Mouse (Mus musculus) limb, embryonic 13.5 days (tissue): Measurements from ENCODE around the gene Inpp5f. TPM values are rescaled to one million over a fixed set of nuclear protein-coding genes. Genes with fewer than 3 reads are reported as not detected.

ENCODE experiments used
- ATAC-seq: fragments of 200-750 bp; cut with Nextera tagmentation; 2 replicates; pipeline ENCODE4 v1.8.0; 2017; ENCODE audit warnings: low read depth, moderate number of reproducible peaks, moderate TSS enrichment; ENCODE audit not compliant: low FRiP score
- H3K27ac ChIP-seq: fragments of 300-500 bp; sonication (generic); 2 replicates; pipeline ENCODE4 v1.5.1; 2015; ENCODE audit warnings: inconsistent platforms, mild to moderate bottlenecking, moderate library complexity
- H3K27me3 ChIP-seq: fragments of 300-500 bp; sonication (generic); 2 replicates; pipeline ENCODE4 v1.6.1; 2015; ENCODE audit warnings: mild to moderate bottlenecking, inconsistent platforms
- H3K36me3 ChIP-seq: fragments of 300-500 bp; sonication (generic); 2 replicates; pipeline ENCODE4 v1.6.1; 2015; ENCODE audit warnings: inconsistent platforms, mild to moderate bottlenecking, moderate library complexity
- H3K4me1 ChIP-seq: fragments of 300-500 bp; sonication (generic); 2 replicates; pipeline ENCODE4 v1.6.1; 2015; ENCODE audit warnings: inconsistent platforms
- H3K4me2 ChIP-seq: fragments of 300-500 bp; sonication (generic); replicated peaks from 2 replicates; pipeline ENCODE4 v1.6.1; 2015; ENCODE audit warnings: inconsistent platforms, mild to moderate bottlenecking, moderate library complexity
- H3K4me3 ChIP-seq: fragments of 300-500 bp; sonication (generic); 2 replicates; pipeline ENCODE4 v1.5.1; 2015; ENCODE audit warnings: moderate library complexity, mild to moderate bottlenecking, inconsistent platforms
- H3K9ac ChIP-seq: fragments of 300-500 bp; sonication (generic); 2 replicates; pipeline ENCODE4 v1.6.1; 2015; ENCODE audit warnings: mild to moderate bottlenecking, inconsistent platforms
- H3K9me3 ChIP-seq: fragments of 300-500 bp; sonication (generic); 2 replicates; pipeline ENCODE4 v1.6.1; 2016; ENCODE audit warnings: inconsistent platforms
- WGBS: fragments of 180-500 bp; shearing (Covaris S2); methylation state at CpG from one replicate; pipeline ENCODE4 v1.1.7; 2015; 5-methylcytosine and 5-hydroxymethylcytosine counted together
- polyA plus RNA-seq: library from polyadenylated mRNA; unstranded; fragments of >200 nt; fragmentation: Nextera tagmentation; extraction: Ambion mirVana; gene quantifications from 2 replicates; pipeline ENCODE4 v1.2.1, GENCODE M21; 2015

The Inpp5f gene
- polyA plus RNA-seq, 1 experiment from 2014 or later, result 19.9 TPM

- H3K27me3 ChIP-seq, result no peaks in the 10 kb centered on the region
- H3K36me3 ChIP-seq, result peaks cover 29% of the 10 kb centered on the region
- no peak for ATAC-seq
These were observed 114.1 kb downstream of the Inpp5f start for GRCm38 (mm10) chr7:128725189-128725588.

GRCm38 (mm10) chr7:128726999-128727398 lies 115.9 kb downstream of the Inpp5f start:
- Histone ChIP-seq H3K4me1 (0 out of 2 replicates have a peak, but pooled peaks cover 11% of the 10 kb centered on the region), H3K27ac (no peak overlapping the region), H3K9ac (no peak overlapping the region), H3K4me2 (no peak overlapping the region), H3K4me3 (no peak overlapping the region), H3K36me3 (peaks cover 19% of the 10 kb centered on the region), H3K27me3 (no peaks in the 10 kb centered on the region), H3K9me3 (no peaks in the 10 kb centered on the region)
- ATAC-seq, result no peak
- 72% methylated on average over 10 of the region's 10 CpGs for WGBS

More at GRCm38 (mm10) chr7:128725189-128725588, 114.1 kb downstream of the Inpp5f start:
- H3K27ac ChIP-seq, result no peak overlapping the region
- 80% methylated on average over 9 of the region's 9 CpGs for WGBS
- H3K4me1 ChIP-seq, result 0 out of 2 replicates have a peak, but pooled peaks cover 11% of the 10 kb centered on the region
- no peak overlapping the region for H3K4me2 ChIP-seq
- no peak overlapping the region for H3K9ac ChIP-seq
- no peaks in the 10 kb centered on the region for H3K9me3 ChIP-seq
- H3K4me3 ChIP-seq, result no peak overlapping the region

GRCm38 (mm10) chr7:128727701-128728100 lies 116.6 kb downstream of the Inpp5f start:
- no peaks in the 10 kb centered on the region for H3K27me3 ChIP-seq
- H3K27ac ChIP-seq, result no peak overlapping the region
- 65% methylated on average over 5 of the region's 5 CpGs for WGBS
- H3K4me2 ChIP-seq, result no peak overlapping the region
- H3K9me3 ChIP-seq, result no peaks in the 10 kb centered on the region
- peaks cover 12% of the 10 kb centered on the region for H3K36me3 ChIP-seq
- no peak for ATAC-seq
- H3K9ac ChIP-seq, result no peak overlapping the region
- H3K4me3 ChIP-seq, result no peak overlapping the region
- 0 out of 2 replicates have a peak, but pooled peaks cover 11% of the 10 kb centered on the region for H3K4me1 ChIP-seq

- no peak overlapping the region for H3K27ac ChIP-seq
- H3K9me3 ChIP-seq, result no peaks in the 10 kb centered on the region
- no peak for ATAC-seq
- H3K4me1 ChIP-seq, result 0 out of 2 replicates have a peak, but pooled peaks cover 11% of the 10 kb centered on the region
- no peaks in the 10 kb centered on the region for H3K27me3 ChIP-seq
- H3K36me3 ChIP-seq, result 0 out of 2 replicates have a peak, but pooled peaks cover 4% of the 10 kb centered on the region
- no peak overlapping the region for H3K4me2 ChIP-seq
- H3K4me3 ChIP-seq, result no peak overlapping the region
- 83% methylated on average over 10 of the region's 10 CpGs for WGBS
- no peak overlapping the region for H3K9ac ChIP-seq
These were observed 117.6 kb downstream of the Inpp5f start for GRCm38 (mm10) chr7:128728738-128729137.

- Histone ChIP-seq H3K9ac (no peak overlapping the region), H3K9me3 (no peaks in the 10 kb centered on the region), H3K27ac (no peak overlapping the region), H3K27me3 (no peaks in the 10 kb centered on the region), H3K4me3 (no peak overlapping the region), H3K36me3 (peaks cover 4% of the 10 kb centered on the region; the same call in 1 of the 2 replicates), H3K4me2 (no peak overlapping the region), H3K4me1 (0 out of 2 replicates have a peak, but pooled peaks cover 5% of the 10 kb centered on the region)
- no peak for ATAC-seq
- WGBS, result 78% methylated on average over 2 of the region's 2 CpGs
These were observed 120.5 kb downstream of the Inpp5f start for GRCm38 (mm10) chr7:128731585-128731984.

- ATAC-seq, result no peak
- Histone ChIP-seq H3K9me3 (no peaks in the 10 kb centered on the region), H3K4me1 (peaks cover 15% of the 10 kb centered on the region), H3K27ac (no peak overlapping the region), H3K4me3 (peak overlapping the region; percentile 99), H3K9ac (0 out of 2 replicates have a peak overlapping the region, but pooled peaks have one; percentile 36), H3K36me3 (peaks cover 4% of the 10 kb centered on the region; the same call in 1 of the 2 replicates), H3K27me3 (0 out of 2 replicates have a peak, but pooled peaks cover 5% of the 10 kb centered on the region), H3K4me2 (peak overlapping the region; percentile 88)
- 77% methylated on average over 5 of the region's 5 CpGs for WGBS
These were observed 126.9 kb downstream of the Inpp5f start for GRCm38 (mm10) chr7:128738041-128738440.

- H3K4me3 ChIP-seq, result peak overlapping the region; percentile 99
- peak overlapping the region; percentile 88 for H3K4me2 ChIP-seq
- ATAC-seq, result no peak
- H3K27ac ChIP-seq, result no peak overlapping the region
- peaks cover 4% of the 10 kb centered on the region; the same call in 1 of the 2 replicates for H3K36me3 ChIP-seq
- no peaks in the 10 kb centered on the region for H3K9me3 ChIP-seq
- peak overlapping the region; percentile 99 for H3K9ac ChIP-seq
- peaks cover 16% of the 10 kb centered on the region for H3K4me1 ChIP-seq
- H3K27me3 ChIP-seq, result 0 out of 2 replicates have a peak, but pooled peaks cover 8% of the 10 kb centered on the region
- under 1% methylated on average over 15 of the region's 15 CpGs for WGBS
These were observed 128.0 kb downstream of the Inpp5f start for GRCm38 (mm10) chr7:128739116-128739461.

- H3K4me2 ChIP-seq, result peak overlapping the region; percentile 88
- ATAC-seq, result peak; percentile 17; the same call in 1 of the 2 replicates
- peak overlapping the region; percentile 89 for H3K27ac ChIP-seq
- H3K4me3 ChIP-seq, result peak overlapping the region; percentile 99
- WGBS, result under 1% methylated on average over 56 of the region's 80 CpGs
- H3K27me3 ChIP-seq, result 0 out of 2 replicates have a peak, but pooled peaks cover 8% of the 10 kb centered on the region
- peak overlapping the region; percentile 99 for H3K9ac ChIP-seq
- H3K36me3 ChIP-seq, result peaks cover under 1% of the 10 kb centered on the region; the same call in 1 of the 2 replicates
- H3K9me3 ChIP-seq, result no peaks in the 10 kb centered on the region
- H3K4me1 ChIP-seq, result peaks cover 18% of the 10 kb centered on the region
These were observed 128.5 kb downstream of the Inpp5f start for GRCm38 (mm10) chr7:128739462-128740277.

GRCm38 (mm10) chr7:128740334-128740733 lies 129.2 kb downstream of the Inpp5f start, which contains the start of gene Mcmbp:
Mcmbp (minus strand) TSS chr7:128740495.
- peak; percentile 84 for ATAC-seq
- Histone ChIP-seq H3K4me3 (peak within 1 kb of the TSS; percentile 99), H3K27me3 (0 out of 2 replicates have a peak, but pooled peaks cover 8% of the 10 kb centered on the region), H3K9me3 (no peaks in the 10 kb centered on the region), H3K4me2 (peak within 1 kb of the TSS; percentile 88), H3K36me3 (no peaks in the 10 kb centered on the region), H3K27ac (peak within 1 kb of the TSS; percentile 89), H3K4me1 (peaks cover 19% of the 10 kb centered on the region), H3K9ac (peak within 1 kb of the TSS; percentile 99)
- WGBS, result under 1% methylated on average over 35 of the region's 35 CpGs

GRCm38 (mm10) chr7:128743898-128744297 lies 132.8 kb downstream of the Inpp5f start:
- 0 out of 2 replicates have a peak, but pooled peaks cover 8% of the 10 kb centered on the region for H3K27me3 ChIP-seq
- no peaks in the 10 kb centered on the region for H3K9me3 ChIP-seq
- ATAC-seq, result no peak
- H3K4me1 ChIP-seq, result peaks cover 41% of the 10 kb centered on the region
- peak overlapping the region; percentile 80 for H3K4me2 ChIP-seq
- H3K4me3 ChIP-seq, result peak overlapping the region; percentile 97
- H3K27ac ChIP-seq, result no peak overlapping the region
- no peak overlapping the region for H3K9ac ChIP-seq
- WGBS, result 68% methylated on average over 2 of the region's 2 CpGs
- peaks cover 6% of the 10 kb centered on the region; the same call in 1 of the 2 replicates for H3K36me3 ChIP-seq

- 0 out of 2 replicates have a peak, but pooled peaks cover 8% of the 10 kb centered on the region for H3K27me3 ChIP-seq
- peaks cover 41% of the 10 kb centered on the region for H3K4me1 ChIP-seq
- H3K9me3 ChIP-seq, result no peaks in the 10 kb centered on the region
- H3K36me3 ChIP-seq, result peaks cover 7% of the 10 kb centered on the region
- peak within 1 kb of the TSS; percentile 80 for H3K4me2 ChIP-seq
- peak within 1 kb of the TSS; percentile 33; the same call in 1 of the 2 replicates for H3K27ac ChIP-seq
- H3K9ac ChIP-seq, result peak within 1 kb of the TSS; percentile 91
- peak within 1 kb of the TSS; percentile 97 for H3K4me3 ChIP-seq
- under 1% methylated on average over 55 of the region's 55 CpGs for WGBS
- peak; percentile 90 for ATAC-seq
These were observed 133.8 kb downstream of the Inpp5f start, which contains the start of gene Sec23ip for GRCm38 (mm10) chr7:128744684-128745485. Sec23ip (plus strand) TSS chr7:128744943.
